Mouse (Mus musculus): ENCODE data around the gene Scn2b.

Gene Scn2b

DNA sequence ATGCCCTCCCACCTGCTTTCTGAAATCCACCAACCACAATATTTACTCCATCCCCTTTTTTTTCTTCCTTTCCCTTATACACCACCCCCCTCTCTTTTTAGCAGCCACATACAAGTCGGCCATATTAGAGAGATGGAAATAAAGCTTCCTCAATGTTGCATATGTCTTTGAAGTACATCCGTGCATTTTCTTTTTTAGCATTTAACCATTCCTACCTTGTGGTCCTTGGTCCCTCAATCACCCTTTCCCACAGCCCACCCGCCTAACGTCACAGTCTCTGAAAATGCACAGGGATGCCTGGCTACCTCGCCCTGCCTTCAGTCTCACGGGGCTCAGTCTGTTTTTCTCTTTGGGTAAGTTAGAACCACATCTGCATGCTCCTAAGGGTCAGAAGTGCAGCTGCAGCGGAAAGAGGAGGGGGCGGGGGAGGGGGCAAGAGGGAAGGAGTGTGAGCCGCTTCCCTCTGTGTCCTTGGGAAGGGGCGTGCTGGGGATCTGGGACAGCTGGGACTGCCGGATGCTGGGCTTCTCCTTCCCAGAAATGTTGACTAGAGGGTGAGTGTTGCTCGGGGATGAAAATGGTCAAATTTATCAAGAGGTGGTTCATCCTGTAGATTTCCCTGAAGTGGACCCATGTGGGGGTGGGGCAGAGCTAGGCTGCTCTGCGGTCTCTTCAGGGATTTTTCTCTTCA, at the start of gene Scn2b:
Gene Scn2b (plus strand): TSS at position 42 of the 691 bp plus-strand sequence.
- no peak for DNase-seq (ENCODE audit: low spot score in 2 of 2)

DNA sequence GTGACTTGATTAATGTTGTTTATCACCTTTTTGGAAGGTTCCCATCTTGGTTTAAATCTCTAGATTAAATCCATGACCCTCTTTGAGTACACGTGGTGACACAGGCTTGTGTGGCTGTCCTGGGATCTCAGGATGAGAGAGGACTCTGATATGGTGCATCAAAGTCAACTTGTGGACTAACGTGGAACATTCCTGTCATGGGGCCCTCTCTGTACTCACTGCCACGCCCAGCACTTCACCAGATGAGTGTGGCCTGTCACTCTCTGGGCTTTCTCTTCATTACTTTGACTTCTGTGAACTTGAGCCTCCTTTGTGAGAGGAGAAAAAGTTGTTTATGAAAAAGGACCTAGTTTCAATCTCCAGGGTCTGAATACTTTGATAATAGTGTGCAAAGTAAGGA, 45.8 kb upstream of the Scn2b start:
- no peak for DNase-seq (ENCODE audit: low spot score in 2 of 2)

DNA sequence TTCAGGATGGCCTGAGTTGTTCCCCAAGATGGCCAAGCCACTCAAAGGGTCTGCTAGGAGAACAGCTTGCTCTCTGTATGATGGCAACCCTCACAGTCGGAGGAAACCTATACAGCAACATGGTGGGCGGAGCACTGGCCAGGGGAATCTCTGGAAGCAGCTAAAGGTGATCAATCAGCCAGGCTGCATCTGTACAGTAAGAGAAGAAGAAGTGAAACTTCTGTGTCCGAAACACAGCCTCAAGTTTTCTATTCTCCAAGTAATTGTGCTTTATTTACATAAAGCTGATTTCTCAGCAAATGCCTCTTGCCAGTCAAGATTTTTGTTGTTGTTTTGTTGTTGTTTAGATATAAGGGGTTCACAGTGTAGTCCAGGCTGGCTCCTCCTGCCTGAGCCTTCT, 39.7 kb upstream of the Scn2b start:
- DNase-seq (ENCODE audit: low spot score in 2 of 2) = no peak

DNA sequence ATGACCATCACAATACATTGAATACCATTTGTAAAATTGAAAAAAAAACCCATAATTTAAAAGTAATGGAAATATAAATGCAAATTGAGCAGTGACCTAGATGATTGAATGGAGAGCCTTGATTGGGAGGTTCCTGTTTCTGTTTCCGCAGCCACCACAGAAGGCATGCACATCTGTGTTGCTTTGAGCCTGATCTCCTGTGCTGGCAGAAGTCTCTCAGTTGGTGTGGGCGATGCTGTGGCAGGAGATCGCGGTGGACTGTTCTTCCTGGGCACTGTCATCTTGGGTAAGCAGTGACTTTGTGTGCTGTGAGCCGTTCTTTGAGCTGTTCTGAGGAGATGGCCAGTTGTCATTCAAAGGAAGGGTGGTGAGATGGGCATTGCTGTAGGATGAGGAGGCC, 38.6 kb upstream of the Scn2b start, which contains the start of gene Jaml:
Gene Jaml (plus strand): TSS at position 173 of the 400 bp plus-strand sequence.
- DNase-seq (ENCODE audit: low spot score in 2 of 2) = peak; percentile 13 to 47

DNA sequence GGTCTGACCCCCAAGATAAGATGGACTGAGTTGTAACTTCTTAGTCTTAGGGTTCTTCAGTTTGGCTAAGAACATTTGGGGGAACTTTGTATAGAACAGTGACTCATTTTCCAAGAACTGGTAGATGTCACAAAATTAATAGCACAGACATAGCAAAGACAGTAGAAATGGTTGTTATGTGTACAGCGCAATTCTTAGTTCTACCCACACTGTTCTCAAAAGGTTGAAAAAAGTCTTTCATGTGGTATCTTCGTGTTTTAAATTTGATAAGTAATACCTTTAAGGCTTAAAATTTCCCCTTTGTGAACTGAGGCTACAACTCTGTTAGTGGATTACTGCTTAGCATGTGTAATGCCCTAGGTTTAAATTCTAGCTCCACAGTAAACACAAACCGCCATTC, 34.5 kb upstream of the Scn2b start:
- no peak for DNase-seq (ENCODE audit: low spot score in 2 of 2)

DNA sequence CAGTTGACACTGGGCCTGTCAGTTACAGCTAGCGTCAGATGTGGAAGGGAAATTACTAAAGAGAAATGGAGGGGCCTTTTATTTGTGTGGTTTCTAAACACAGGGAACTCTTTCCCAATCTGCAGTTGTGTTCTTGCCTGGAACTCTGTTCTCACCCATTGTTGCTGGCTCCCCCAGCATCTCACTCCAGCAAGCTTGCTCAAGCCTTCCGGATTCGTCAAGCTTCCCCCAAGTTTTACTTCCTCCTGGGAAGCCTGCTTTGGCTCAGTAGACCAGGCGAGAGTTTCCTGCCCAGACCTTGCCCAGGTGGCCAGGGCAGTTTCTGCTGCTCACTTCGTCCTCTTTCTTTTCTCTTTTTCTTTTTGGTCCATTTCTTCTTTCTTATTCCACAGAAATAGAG, 33.0 kb upstream of the Scn2b start:
- no peak for DNase-seq (ENCODE audit: low spot score in 2 of 2)

DNA sequence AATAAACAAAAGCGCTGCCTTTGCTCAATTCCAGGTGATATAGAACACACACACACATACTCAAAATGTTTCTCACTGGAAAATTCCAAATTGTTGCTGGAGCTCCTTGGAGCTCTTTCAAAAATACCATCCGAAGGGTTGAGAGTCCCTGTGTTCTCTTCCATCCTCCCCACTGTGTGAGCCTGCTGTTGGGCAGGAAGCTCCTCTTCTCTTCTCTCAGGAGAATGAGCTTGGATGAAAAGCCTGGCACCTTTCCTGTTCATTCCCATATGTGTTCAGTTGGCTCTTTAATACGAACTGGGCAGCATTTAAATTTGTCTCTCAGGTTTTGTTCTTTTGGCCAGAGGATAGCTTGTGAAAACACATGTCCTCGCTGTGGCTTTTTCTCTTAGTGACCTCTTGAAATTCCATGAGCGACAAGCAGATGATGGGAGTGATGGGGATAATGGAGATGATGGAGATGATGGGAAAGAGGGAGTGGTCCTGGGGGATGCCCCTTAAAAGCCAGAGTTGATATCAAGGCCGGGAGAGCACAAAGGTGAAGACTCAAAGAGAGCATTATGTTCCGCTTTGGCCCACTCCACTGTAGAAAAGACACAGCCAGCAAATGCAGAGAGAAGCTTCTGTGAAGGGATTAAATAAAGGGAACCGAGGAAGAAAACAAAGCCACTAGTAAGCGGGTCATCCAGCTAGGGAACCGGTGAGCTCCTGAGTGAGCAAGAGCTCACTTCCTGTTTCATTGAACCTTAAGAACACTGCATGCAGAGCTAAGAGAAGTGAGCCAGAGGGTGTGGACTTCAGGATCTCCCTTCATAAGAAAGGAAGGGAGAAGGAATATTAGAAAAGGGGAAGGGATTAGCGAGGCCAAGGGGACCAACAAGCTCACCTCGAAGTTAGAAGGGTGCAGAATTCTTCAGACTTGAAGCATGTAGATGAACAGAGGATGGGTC, 31.6 kb upstream of the Scn2b start:
- DNase-seq (ENCODE audit: low spot score in 2 of 2) = no peak

DNA sequence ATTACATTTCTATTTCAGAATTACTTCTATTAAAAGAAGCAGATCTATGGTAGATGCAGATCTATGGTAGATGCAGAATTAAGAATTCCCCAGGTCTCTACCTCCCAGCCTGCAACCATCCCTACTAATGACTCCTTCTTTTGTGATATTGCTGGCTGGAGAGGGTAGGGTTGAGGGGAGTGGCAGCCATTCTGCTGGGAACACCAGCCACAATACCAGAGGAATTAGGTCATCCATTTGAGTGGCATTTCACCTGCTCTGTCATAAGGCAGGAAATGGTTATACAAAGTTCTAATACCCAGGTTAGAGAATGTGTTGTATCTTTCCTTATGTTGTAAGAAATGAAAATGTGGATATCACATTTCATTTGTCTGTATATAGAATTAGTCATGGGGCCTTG, 29.5 kb upstream of the Scn2b start:
- DNase-seq (ENCODE audit: low spot score in 2 of 2) = no peak

DNA sequence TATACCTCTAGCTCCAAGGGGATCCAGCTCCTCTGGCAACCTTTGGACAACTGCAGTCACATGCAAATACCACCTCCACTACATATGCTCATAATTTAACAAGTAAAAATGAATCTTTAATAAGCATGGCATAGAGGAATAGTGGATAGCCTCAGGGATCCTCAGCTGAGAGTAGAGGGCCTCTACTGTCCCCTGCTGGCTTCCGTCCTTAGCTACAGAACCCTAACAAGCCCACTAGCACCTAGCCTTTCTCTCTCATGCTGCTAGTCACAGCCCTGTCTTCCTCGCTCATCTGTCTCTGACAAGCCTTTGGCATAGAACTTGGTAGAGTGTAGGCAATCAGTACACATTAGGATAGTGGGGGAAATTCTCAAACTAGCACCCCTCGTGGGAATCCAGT, 26.8 kb upstream of the Scn2b start:
- DNase-seq (ENCODE audit: low spot score in 2 of 2) = no peak

DNA sequence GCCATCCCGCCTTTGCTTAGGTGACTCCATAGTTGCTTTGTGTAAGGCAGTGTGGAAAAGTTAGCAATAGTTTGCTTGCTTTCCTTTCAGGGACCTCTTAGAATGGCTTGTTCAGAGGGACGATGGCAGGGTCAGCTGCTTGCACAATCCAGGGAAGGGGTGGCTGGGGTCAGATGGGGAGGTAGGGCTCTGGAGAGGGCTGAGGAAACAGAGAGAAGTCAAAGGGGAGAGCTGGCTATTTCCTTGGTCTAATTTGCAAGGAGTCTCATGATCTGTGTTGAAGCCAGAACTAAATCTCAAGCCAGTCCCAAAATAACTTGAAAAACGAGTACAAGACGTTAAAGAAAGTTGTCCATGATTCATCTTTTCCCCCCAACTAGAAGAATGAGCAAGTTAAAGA, 24.9 kb upstream of the Scn2b start:
- DNase-seq (ENCODE audit: low spot score in 2 of 2) = no peak

DNA sequence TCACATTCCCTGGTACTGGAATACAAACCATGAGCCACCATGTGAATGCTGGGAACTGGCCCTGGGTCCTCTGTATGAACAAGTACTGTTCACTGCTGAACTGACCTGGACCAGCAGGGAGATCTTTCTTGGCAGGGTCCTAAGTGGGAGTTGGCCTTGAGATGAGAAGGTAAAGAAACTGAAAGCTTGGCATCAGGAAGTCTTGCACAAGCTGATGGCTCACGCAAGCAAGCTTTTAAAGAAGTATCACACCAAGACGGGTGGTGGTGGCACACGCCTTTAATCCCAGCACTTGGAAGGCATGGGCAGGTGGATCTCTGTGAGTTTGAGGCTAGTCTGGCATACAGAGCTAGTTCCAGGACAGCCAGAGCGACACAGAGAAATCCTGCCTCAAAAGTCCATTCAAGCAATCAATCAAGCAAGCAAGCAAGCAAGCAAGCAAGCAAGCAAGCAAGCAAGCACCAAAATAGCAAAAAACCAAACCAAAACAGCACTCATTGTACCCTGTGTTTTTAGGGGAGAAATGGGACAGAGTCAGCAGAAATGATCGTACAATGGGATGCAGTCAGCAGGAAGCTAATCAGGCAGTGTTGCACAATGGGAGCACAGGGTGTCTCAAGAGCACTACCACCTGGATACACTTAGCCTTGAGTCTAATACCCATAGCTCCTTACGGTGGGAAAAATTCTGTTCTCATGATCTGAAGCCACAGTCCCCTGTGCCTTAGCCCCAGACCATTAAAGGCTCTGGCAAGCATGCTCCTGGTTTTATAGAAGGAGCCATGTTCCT, 22.2 kb upstream of the Scn2b start:
- no peak for DNase-seq (ENCODE audit: low spot score in 2 of 2)

DNA sequence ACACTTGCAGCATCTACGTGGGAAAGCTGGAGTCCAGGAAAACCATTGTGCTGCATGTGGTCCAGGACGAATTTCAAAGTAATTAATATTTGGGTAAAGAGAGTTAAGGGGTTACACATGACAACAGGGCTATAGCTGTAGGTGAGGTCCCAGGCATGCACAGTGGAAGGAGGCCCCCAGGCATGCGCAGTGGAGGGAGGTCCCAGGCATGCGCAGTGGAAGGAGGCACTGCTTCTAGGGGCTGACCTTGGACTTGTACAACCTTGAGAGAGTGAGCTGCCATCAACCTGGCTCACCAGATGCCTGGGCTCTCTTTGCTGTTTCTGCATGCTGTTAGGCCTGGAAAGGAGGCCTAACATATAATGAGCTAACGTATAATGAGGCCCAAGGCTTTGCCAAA, 19.7 kb upstream of the Scn2b start:
- DNase-seq (ENCODE audit: low spot score in 2 of 2) = no peak

DNA sequence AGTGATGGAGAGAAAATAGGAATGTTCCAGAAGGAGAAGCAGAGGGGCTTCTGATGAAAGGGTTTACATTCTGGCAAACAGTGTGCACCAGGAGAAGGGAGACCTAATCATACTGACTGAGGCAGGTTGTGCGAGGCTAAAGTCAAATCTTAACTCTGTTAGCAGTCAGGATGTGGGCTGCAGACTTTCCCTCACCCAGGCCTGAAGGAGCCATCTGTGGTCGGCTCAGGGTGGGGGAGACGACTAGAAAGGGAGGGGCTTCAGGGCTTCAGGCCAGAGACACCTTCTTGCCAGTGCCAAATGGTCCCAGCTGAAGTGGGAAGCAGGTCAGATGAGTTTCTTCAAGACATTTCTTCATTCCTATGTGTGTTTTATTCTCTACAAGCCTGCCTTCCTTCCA, 19.2 kb upstream of the Scn2b start:
- DNase-seq (ENCODE audit: low spot score in 2 of 2) = peak in 1 of 2 experiments; percentile 20

DNA sequence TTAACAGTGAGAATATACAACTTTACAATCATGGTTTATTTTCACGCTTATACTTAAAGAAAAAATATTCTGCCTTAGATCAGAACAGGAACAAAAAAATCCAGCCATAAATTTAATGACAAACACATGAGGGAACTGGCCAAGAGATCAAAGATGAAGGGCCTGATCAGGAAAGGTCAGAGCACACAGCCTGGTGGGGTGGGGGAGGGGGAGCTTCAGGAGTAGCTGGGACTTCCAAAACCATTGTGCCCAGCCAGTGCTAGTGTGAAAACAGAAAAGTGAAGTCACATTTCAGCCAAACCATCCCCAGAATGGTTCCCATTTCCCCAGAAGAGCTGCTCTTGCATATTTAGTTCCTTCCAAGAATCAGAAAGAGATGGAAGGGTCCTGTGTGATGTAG, 15.1 kb upstream of the Scn2b start:
- no peak for DNase-seq (ENCODE audit: low spot score in 2 of 2)

DNA sequence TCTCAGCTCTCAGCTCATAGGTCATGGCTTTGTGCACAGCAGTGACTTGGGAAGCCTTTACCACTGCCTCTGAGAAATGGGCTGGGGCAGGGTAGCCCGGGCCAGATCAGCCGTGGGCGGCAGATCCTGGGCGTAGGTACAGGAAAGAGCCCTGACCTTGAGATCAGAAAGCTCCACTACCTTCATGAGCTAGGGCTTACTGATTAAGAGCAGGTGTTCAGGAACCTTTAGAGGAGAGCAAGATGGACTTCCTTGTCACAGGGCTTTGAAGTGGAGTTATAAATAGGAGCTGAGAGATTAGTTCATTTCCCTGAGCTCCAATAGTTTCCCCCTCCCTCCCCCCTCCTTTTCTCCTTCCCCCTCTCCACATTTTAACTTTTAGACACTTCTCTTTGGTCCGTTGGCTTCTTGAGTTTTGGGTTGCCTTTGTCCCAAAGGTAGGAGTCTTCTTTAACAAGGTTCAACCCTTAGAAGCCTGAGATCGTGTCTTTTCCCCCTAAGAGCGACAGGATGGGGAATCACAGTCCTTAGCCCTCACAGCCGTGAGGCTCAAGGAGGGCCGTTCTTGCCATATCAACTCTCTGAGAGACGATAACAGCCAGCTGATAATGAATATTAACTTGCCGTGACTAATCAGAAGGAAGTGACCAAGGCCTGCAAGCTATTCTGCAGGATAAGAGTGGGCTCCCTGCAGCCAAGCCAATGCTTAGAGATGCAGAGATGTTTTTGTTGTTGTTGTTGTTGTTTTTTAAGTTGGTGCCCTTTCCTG, 14.2 kb upstream of the Scn2b start:
- no peak for DNase-seq (ENCODE audit: low spot score in 2 of 2)

DNA sequence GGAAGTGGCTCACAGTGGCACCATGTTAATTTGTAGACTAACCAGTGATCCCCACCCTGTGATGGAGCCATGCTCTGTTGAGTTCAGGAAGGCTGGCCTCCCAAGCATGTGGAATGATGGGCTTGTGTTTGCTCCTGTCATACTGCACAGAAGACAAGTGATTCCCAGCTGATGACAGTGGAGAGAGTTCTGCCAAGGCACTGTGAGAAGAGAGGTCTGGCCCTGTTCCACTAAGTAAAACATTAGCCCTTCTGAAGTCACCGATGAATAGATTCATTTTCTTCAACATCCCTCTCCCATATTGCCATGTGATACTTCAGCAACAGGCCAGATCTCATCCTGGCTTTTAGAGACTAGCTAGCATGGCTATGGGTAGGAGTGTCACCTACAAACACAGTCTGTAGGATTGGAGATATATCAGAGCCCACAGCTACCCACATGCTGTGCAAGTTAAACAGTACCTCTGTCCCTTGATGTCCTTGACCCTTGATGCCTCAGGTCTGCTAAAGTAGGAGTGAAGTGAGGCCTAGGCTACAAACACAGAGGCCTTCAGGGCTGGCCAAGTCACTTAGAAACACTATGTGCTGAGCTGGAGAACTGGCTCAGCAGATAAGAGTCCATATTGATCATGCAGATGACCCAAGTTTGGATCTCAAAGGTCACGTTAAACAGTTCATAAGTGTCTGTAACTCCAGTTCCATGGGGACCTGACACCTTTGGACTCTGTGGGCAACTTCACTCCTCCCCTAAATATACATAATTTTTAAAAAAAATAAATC, 11.8 kb upstream of the Scn2b start:
- DNase-seq (ENCODE audit: low spot score in 2 of 2) = no peak

DNA sequence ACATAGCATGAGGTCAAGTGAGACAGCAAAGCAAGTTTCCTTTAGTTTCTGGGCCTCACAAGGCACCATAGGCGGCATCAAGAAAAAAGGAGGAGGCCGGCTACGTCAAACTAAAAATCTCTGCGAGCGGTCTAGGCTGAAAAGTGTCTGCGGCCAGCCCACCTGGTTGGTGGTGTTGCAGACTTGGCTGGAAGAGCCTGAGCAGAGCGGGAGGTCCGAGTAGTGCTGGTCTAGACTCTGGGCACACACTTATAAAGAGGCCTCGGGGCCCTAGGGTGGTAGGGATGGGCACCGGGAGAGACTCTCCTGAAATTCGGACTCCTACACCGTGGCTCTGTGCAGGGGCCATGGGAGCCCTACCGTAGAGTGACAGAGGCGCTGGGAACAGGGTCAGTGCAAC, 1.9 kb upstream of the Scn2b start:
- peak; percentile 31 to 33 for DNase-seq (ENCODE audit: low spot score in 2 of 2)

DNA sequence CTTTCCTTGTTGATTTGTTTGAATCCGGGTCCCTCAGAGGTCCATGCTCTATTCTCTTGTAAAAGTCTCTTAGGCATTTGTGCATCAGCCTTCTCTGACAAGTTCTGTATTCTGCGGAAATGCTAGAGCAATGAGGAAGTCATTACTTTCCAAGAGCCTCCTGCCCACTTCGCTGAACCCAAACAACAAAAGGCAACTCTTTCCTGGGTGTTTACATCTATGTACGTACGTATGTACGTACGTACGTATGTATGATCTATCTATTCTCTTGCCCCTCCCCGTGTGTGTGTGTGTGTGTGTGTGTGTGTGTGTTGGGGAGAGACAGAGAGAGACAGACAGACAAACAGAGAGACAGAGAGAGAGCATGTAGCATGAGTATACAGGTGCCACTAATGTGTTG, 763 bp upstream of the Scn2b start:
- DNase-seq (ENCODE audit: low spot score in 2 of 2) = peak in 1 of 2 experiments; percentile 45

DNA sequence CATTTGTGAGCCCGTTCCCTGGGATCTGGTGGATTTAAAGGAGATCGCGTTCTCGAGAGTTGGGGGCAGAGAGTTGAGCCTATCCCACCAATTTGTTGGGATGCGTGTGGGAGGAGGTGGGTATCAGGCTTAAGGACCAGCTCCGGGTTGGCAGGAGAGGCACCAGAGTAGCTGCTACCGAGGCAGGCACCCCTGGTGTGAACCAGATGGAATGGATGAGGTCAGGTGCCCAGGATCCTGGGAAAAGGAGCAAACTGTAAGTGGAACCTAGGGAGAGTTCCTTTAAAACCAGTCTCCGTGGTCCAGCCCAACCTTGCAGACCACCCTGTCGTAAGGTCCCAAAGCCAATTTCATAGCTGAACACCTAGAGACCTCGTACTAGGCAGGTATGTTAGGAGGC, 970 bp downstream of the Scn2b start:
- DNase-seq (ENCODE audit: low spot score in 2 of 2) = no peak

DNA sequence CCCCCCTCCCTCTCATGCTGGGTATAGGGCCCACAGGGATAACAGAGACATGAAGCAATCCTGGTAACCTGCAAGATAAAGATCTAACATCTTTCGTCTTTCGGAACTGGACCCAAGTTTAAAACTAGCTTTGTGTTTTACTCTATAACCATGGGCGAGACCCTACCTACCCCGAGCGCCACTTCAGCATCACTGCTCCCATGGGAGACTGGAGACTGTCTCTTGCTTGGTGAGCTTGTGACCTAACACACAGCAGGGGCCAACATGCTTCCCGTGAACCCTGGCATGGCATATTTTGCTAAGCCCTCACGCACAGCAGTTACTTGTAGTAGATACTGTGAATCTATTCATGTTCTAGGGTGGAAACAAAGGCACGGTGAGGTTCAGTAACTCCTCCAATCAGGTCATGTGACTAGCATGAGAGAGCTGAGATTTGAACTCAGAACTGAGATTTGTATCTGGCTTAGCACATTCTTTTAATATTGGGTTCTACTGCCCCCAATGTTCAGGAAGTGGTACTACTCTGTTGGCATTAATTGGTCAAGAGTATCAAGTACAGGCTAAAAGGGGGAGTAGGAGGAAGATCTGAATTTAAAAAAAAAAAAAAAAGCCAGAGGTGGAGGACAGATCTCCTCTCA, 1.9 kb downstream of the Scn2b start:
- DNase-seq (ENCODE audit: low spot score in 2 of 2) = no peak
